Mouse (Mus musculus): ENCODE data around the gene Gm4792. TPM values are rescaled to one million over a fixed set of nuclear protein-coding genes. Genes with fewer than 3 reads are reported as not detected.

The Gm4792 gene
- total RNA-seq, 1 experiment = not detected

DNA sequence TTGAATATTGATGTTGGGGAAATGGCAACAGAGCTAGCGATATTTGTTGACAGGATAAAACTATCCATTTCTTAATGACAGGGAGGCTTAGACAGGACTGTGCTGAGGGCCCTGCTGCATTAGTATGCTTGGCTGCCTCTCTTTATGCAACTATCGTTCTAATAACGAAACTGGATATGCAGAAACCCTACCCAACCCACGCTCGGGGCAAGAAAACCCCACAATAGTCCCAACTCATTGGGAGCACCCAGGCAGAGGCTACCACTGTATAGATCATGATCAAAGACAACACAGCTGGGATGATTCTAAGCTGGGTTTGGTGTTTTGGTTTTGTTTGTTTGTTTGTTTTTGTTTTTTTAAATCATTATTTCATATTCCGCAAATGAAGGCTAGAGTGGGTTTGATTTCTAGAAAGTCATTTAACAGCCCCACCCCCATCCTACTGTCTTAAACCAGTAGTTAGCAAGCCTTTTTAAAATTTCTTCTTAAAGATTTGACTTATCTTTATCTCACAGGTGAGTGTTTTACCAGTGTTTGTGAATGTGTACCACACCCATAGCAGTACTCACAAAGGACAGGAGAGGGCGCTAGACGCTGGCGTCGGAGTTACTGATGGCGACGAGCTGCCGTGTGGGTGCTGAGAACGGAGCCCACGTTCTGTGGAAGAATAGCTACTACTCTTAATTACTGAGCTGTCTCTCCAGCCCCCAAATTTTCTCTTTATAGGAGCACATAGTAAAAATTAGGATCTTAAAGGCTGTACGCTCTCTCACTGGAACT is 34.0 kb upstream of the Gm4792 start:
- TF ChIP-seq ZC3H11A (IDR thresholded peaks at IDR 0.05; ENCODE audit: borderline replicate concordance, low read depth, low read length) = no peak; the same call in 1 of the 2 replicates
- TF ChIP-seq ZNF384 (IDR thresholded peaks at IDR 0.05; ENCODE audit: low read depth, low read length) = no peak
- no peak for TF ChIP-seq CHD2 (IDR thresholded peaks at IDR 0.05; ENCODE audit: low read depth, low read length)
- TF ChIP-seq HCFC1 (IDR thresholded peaks at IDR 0.05; ENCODE audit: borderline replicate concordance, insufficient read depth, low read length) = no peak
- no peak for TF ChIP-seq MAFK (IDR thresholded peaks at IDR 0.05; ENCODE audit: insufficient read depth, low read depth, low read length)
- Histone ChIP-seq H3K9ac (ENCODE audit: insufficient read depth, low read depth, low read length, poor library complexity, severe bottlenecking) (no peak overlapping the region), H3K27ac (ENCODE audit: insufficient read depth, low read depth, low read length, poor library complexity, severe bottlenecking) (no peak overlapping the region), H3K4me1 (ENCODE audit: control insufficient read depth in 2 of 2, insufficient read depth in 2 of 2, low read length in 2 of 2, poor library complexity in 1 of 2) (no peaks in the 10 kb centered on the region), H3K4me3 (ENCODE audit: insufficient read depth in 1 of 2, low read depth in 1 of 2, low read length in 2 of 2, poor library complexity in 1 of 2, severe bottlenecking in 1 of 2) (no peak overlapping the region), H3K36me3 (ENCODE audit: control insufficient read depth, insufficient read depth, low read length, poor library complexity, severe bottlenecking) (no peaks in the 10 kb centered on the region), H3K9me3 (ENCODE audit: control insufficient read depth, insufficient read depth, low read depth, low read length) (no peaks in the 10 kb centered on the region)
- in situ Hi-C loops (cut with MboI; ENCODE audit: low sequenced_read_pairs in 2 of 2, unreplicated experiment in 2 of 2) = no loop called here
- DNase-seq (ENCODE audit: low read depth, low spot score) = peak; percentile 40

GRCm38 (mm10) chr10:94329962-94330361 is 31.5 kb upstream of the Gm4792 start:
- no peak for DNase-seq (ENCODE audit: low read depth, low spot score)
- Histone ChIP-seq H3K27ac (ENCODE audit: insufficient read depth, low read depth, low read length, poor library complexity, severe bottlenecking) (no peak overlapping the region), H3K36me3 (ENCODE audit: control insufficient read depth, insufficient read depth, low read length, poor library complexity, severe bottlenecking) (no peaks in the 10 kb centered on the region), H3K4me3 (ENCODE audit: insufficient read depth in 1 of 2, low read depth in 1 of 2, low read length in 2 of 2, poor library complexity in 1 of 2, severe bottlenecking in 1 of 2) (no peak overlapping the region), H3K9ac (ENCODE audit: insufficient read depth, low read depth, low read length, poor library complexity, severe bottlenecking) (no peak overlapping the region), H3K4me1 (ENCODE audit: control insufficient read depth in 2 of 2, insufficient read depth in 2 of 2, low read length in 2 of 2, poor library complexity in 1 of 2) (no peaks in the 10 kb centered on the region), H3K9me3 (ENCODE audit: control insufficient read depth, insufficient read depth, low read depth, low read length) (no peaks in the 10 kb centered on the region)
- in situ Hi-C loops (cut with MboI; ENCODE audit: low sequenced_read_pairs in 2 of 2, unreplicated experiment in 2 of 2) = no loop called here
- no peak for TF ChIP-seq ZNF384 (IDR thresholded peaks at IDR 0.05; ENCODE audit: low read depth, low read length)
- no peak for TF ChIP-seq ZC3H11A (IDR thresholded peaks at IDR 0.05; ENCODE audit: borderline replicate concordance, low read depth, low read length)
- TF ChIP-seq CHD2 (IDR thresholded peaks at IDR 0.05; ENCODE audit: low read depth, low read length) = no peak
- no peak for TF ChIP-seq MAFK (IDR thresholded peaks at IDR 0.05; ENCODE audit: insufficient read depth, low read depth, low read length)
- TF ChIP-seq HCFC1 (IDR thresholded peaks at IDR 0.05; ENCODE audit: borderline replicate concordance, insufficient read depth, low read length) = no peak

DNA sequence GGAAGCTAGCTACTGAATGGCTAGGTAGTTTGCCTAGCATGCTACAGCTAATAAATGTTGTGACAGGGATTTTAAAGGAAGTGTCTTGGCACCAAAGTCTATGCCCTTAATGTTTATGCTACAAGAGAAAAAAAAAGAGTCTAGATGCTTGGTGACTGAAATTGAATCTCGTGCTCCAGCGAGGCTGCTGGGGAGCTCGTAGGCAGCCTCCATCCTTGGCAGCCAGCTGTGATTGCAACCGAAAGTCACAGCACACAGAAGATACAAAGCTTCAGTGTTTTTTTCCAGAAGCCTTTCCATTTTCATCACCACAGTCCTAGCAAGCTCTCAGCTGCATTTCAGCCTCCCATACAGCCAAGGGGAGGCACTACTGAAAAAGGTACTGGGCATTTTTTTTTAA is 20.1 kb upstream of the Gm4792 start:
- H3K4me3 ChIP-seq (ENCODE audit: insufficient read depth in 1 of 2, low read depth in 1 of 2, low read length in 2 of 2, poor library complexity in 1 of 2, severe bottlenecking in 1 of 2) = no peak overlapping the region
- in situ Hi-C loops (cut with MboI; ENCODE audit: low sequenced_read_pairs in 2 of 2, unreplicated experiment in 2 of 2) = no loop called here
- no peaks in the 10 kb centered on the region for H3K9me3 ChIP-seq (ENCODE audit: control insufficient read depth, insufficient read depth, low read depth, low read length)
- H3K4me1 ChIP-seq (ENCODE audit: control insufficient read depth in 2 of 2, insufficient read depth in 2 of 2, low read length in 2 of 2, poor library complexity in 1 of 2) = no peaks in the 10 kb centered on the region
- no peak for TF ChIP-seq ZC3H11A (IDR thresholded peaks at IDR 0.05; ENCODE audit: borderline replicate concordance, low read depth, low read length)
- no peak for TF ChIP-seq HCFC1 (IDR thresholded peaks at IDR 0.05; ENCODE audit: borderline replicate concordance, insufficient read depth, low read length)
- TF ChIP-seq CHD2 (IDR thresholded peaks at IDR 0.05; ENCODE audit: low read depth, low read length) = no peak
- no peak for TF ChIP-seq ZNF384 (IDR thresholded peaks at IDR 0.05; ENCODE audit: low read depth, low read length)
- no peak for TF ChIP-seq MAFK (IDR thresholded peaks at IDR 0.05; ENCODE audit: insufficient read depth, low read depth, low read length)
- H3K36me3 ChIP-seq (ENCODE audit: control insufficient read depth, insufficient read depth, low read length, poor library complexity, severe bottlenecking) = no peaks in the 10 kb centered on the region
- H3K27ac ChIP-seq (ENCODE audit: insufficient read depth, low read depth, low read length, poor library complexity, severe bottlenecking) = no peak overlapping the region
- DNase-seq (ENCODE audit: low read depth, low spot score) = no peak
- no peak overlapping the region for H3K9ac ChIP-seq (ENCODE audit: insufficient read depth, low read depth, low read length, poor library complexity, severe bottlenecking)

DNA sequence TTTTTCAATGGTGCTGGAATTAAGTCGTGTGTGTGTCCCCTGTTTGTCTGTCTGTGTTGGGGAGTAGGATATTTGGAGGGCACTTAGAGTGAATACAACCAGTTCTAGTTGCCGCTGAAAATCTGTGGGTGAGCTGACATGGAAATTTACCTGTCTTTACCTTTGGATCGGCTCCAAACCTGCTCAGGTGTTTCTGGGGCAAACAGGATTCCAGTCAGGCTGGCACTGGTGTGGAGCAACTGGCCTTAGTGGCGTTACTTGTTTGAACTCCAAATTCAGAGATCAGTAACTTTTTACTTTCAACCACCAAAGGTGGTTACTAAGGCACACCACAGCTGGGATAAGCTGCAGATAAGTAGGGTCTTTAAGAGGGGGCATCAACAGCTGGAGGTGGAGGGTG is 14.6 kb upstream of the Gm4792 start:
- H3K36me3 ChIP-seq (ENCODE audit: control insufficient read depth, insufficient read depth, low read length, poor library complexity, severe bottlenecking) = no peaks in the 10 kb centered on the region
- H3K27ac ChIP-seq (ENCODE audit: insufficient read depth, low read depth, low read length, poor library complexity, severe bottlenecking) = no peak overlapping the region
- no peak for DNase-seq (ENCODE audit: low read depth, low spot score)
- H3K9me3 ChIP-seq (ENCODE audit: control insufficient read depth, insufficient read depth, low read depth, low read length) = no peaks in the 10 kb centered on the region
- H3K4me3 ChIP-seq (ENCODE audit: insufficient read depth in 1 of 2, low read depth in 1 of 2, low read length in 2 of 2, poor library complexity in 1 of 2, severe bottlenecking in 1 of 2) = no peak overlapping the region
- no peak overlapping the region for H3K9ac ChIP-seq (ENCODE audit: insufficient read depth, low read depth, low read length, poor library complexity, severe bottlenecking)
- in situ Hi-C loops (cut with MboI; ENCODE audit: low sequenced_read_pairs in 2 of 2, unreplicated experiment in 2 of 2) = no loop called here
- peaks cover 0 to 2% of the 10 kb centered on the region in 2 experiments; a peak in 1 of 4 replicates for H3K4me1 ChIP-seq (ENCODE audit: control insufficient read depth in 2 of 2, insufficient read depth in 2 of 2, low read length in 2 of 2, poor library complexity in 1 of 2)
- TF ChIP-seq MAFK (IDR thresholded peaks at IDR 0.05; ENCODE audit: insufficient read depth, low read depth, low read length) (no peak), HCFC1 (IDR thresholded peaks at IDR 0.05; ENCODE audit: borderline replicate concordance, insufficient read depth, low read length) (no peak), ZNF384 (IDR thresholded peaks at IDR 0.05; ENCODE audit: low read depth, low read length) (no peak)

All from ES-E14 (cell line).